Mouse (Mus musculus): ENCODE results near the gene Vmn1r221. TPM values are rescaled to one million over a fixed set of nuclear protein-coding genes. Genes with fewer than 3 reads are reported as not detected.

Vmn1r221 gene
- polyA plus RNA-seq, 1 experiment from 2014 or later: not detected

DNA sequence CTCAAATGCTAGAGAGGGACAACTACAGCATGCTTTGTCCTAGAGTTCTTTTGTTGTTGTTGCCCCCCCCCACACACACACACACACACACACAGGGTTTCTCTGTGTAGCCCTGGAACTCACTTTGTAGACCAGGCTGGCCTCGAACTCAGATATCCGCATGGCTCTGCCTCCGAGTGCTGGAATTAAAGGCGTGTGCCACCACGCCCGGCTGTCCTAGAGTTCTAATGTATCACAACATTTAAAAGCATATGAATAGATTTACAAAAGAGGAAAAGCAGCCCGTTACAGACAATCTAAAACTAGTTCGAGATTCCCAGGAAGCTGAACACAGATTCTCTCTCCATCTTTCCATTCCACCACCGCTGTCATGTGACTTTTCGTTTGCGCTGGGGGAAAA lies 55.8 kb downstream of the Vmn1r221 start:
- no peaks in the 10 kb centered on the region for H3K4me1 ChIP-seq (ENCODE audit: control insufficient read depth, insufficient read depth, low read length)
- 18% methylated on average over 11 of the region's 11 CpGs for WGBS

DNA sequence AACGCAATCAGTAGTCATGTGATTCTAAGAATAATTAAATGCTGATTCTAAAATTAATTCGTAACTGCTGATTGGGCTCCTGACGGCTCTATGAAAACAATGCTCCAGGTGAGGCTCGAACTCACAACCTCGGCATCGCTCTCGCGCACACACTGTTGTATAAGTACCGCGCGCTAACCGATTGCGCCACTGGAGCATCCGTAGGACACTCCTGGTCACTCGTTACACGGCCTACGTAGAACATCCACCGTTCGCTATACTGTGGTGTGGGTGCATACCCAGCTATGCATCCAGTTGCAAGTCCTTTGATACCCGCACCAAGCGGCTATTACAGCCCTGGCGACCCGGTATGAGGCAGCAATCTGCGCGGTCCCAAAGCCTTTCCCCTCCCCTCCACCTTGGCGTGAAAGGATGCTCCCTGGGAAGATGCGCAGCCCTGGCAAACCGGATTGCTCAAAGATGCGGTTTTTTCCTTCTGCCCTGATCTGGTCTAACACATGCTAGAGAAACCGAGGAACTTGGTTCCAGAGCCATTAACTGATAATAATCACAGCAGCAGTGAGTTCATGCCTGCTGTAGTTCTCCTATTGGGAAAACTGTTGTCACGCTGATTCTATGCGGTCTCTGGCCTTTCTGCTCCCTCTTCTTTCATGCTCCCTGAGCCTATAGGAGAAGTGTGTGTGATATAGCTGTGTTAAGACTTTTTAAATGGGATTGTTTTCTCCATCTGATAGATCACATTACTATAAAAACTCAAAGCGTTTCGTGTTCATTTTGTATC lies 56.6 kb downstream of the Vmn1r221 start:
- no peaks in the 10 kb centered on the region for H3K27me3 ChIP-seq (ENCODE audit: control insufficient read depth, insufficient read depth, low read depth, low read length)
- peak overlapping the region; percentile 43 for H3K4me3 ChIP-seq (ENCODE audit: low read depth, low read length)
- WGBS: 4% methylated on average over 34 of the region's 34 CpGs
- H3K36me3 ChIP-seq (ENCODE audit: control insufficient read depth, insufficient read depth, low read length): no peaks in the 10 kb centered on the region
- H3K27ac ChIP-seq (ENCODE audit: low read length): peak overlapping the region; percentile 50
- H3K9ac ChIP-seq (ENCODE audit: low read depth, low read length): peak overlapping the region; percentile 57
- ATAC-seq: peak; percentile 97
- H3K4me2 ChIP-seq (ENCODE audit: low read length): peak overlapping the region; percentile 44
- no peaks in the 10 kb centered on the region for H3K9me3 ChIP-seq (replicated peaks; ENCODE audit: control insufficient read depth, low read length, poor library complexity, severe bottlenecking)
- no peaks in the 10 kb centered on the region for H3K4me1 ChIP-seq (ENCODE audit: control insufficient read depth, insufficient read depth, low read length)

More for the DNA sequence above, 55.8 kb downstream of the Vmn1r221 start:
- Histone ChIP-seq H3K9me3 (replicated peaks; ENCODE audit: control insufficient read depth, low read length, poor library complexity, severe bottlenecking) (no peaks in the 10 kb centered on the region), H3K4me2 (ENCODE audit: low read length) (peak overlapping the region; percentile 44), H3K9ac (ENCODE audit: low read depth, low read length) (peak overlapping the region; percentile 57), H3K27me3 (ENCODE audit: control insufficient read depth, insufficient read depth, low read depth, low read length) (no peaks in the 10 kb centered on the region), H3K27ac (ENCODE audit: low read length) (no peak overlapping the region), H3K36me3 (ENCODE audit: control insufficient read depth, insufficient read depth, low read length) (no peaks in the 10 kb centered on the region), H3K4me3 (ENCODE audit: low read depth, low read length) (peak overlapping the region; percentile 43)
- peak; percentile 69 for ATAC-seq

Other genes with a start within 250 kb of the Vmn1r221 start
- not detected in 2 replicates for gene Vmn1r213, start 206.5 kb upstream of the Vmn1r221 start, polyA plus RNA-seq (2015; fragmentation: Nextera tagmentation; extraction: Ambion mirVana)
- not detected in 2 replicates for gene Vmn1r214, start 183.7 kb upstream of the Vmn1r221 start, polyA plus RNA-seq (2015; fragmentation: Nextera tagmentation; extraction: Ambion mirVana)
- not detected in 2 replicates for gene Vmn1r215, start 146.1 kb upstream of the Vmn1r221 start, polyA plus RNA-seq (2015; fragmentation: Nextera tagmentation; extraction: Ambion mirVana)
- not detected in 2 replicates for gene Vmn1r217, start 95.9 kb upstream of the Vmn1r221 start, polyA plus RNA-seq (2015; fragmentation: Nextera tagmentation; extraction: Ambion mirVana)
- gene Vmn1r218, start 81.0 kb upstream of the Vmn1r221 start, polyA plus RNA-seq (2015; fragmentation: Nextera tagmentation; extraction: Ambion mirVana): not detected in 2 replicates
- not detected in 2 replicates for gene Vmn1r219, start 54.8 kb upstream of the Vmn1r221 start, polyA plus RNA-seq (2015; fragmentation: Nextera tagmentation; extraction: Ambion mirVana)
- gene Vmn1r220, start 26.2 kb upstream of the Vmn1r221 start, polyA plus RNA-seq (2015; fragmentation: Nextera tagmentation; extraction: Ambion mirVana): not detected in 2 replicates
- not detected in 2 replicates for gene Vmn1r222, start 21.8 kb downstream of the Vmn1r221 start, polyA plus RNA-seq (2015; fragmentation: Nextera tagmentation; extraction: Ambion mirVana)
- not detected in 2 replicates for gene Vmn1r223, start 33.0 kb downstream of the Vmn1r221 start, polyA plus RNA-seq (2015; fragmentation: Nextera tagmentation; extraction: Ambion mirVana)
- 55.5 and 57.4 TPM in 2 replicates for gene Zfp322a, start 155.1 kb downstream of the Vmn1r221 start, polyA plus RNA-seq (2015; fragmentation: Nextera tagmentation; extraction: Ambion mirVana)
- gene Abt1, start 209.7 kb downstream of the Vmn1r221 start, polyA plus RNA-seq (2015; fragmentation: Nextera tagmentation; extraction: Ambion mirVana): 9.1 and 11.0 TPM in 2 replicates